Mouse (Mus musculus) liver, embryonic 16.5 days (tissue): ENCODE results near the gene Lpar5. TPM values are rescaled to one million over a fixed set of nuclear protein-coding genes. Genes with fewer than 3 reads are reported as not detected.

Source experiments
- ATAC-seq: fragments of 200-750 bp; cut with Nextera tagmentation; 2 replicates; pipeline ENCODE4 v1.8.0; 2017; ENCODE audit warnings: low read depth, mild to moderate bottlenecking, moderate number of reproducible peaks, moderate library complexity
- H3K27ac ChIP-seq: fragments of 300-500 bp; sonication (generic); 2 replicates; pipeline ENCODE4 v1.5.1; 2014; ENCODE audit warnings: mild to moderate bottlenecking, low read length
- H3K27me3 ChIP-seq: fragments of 300-500 bp; sonication (generic); 2 replicates; pipeline ENCODE4 v1.6.1; 2014; ENCODE audit warnings: low read depth, low read length, mixed read lengths; ENCODE audit not compliant: control insufficient read depth, insufficient read depth
- H3K36me3 ChIP-seq: fragments of 300-500 bp; sonication (generic); 2 replicates; pipeline ENCODE4 v1.6.1; 2014; ENCODE audit warnings: mild to moderate bottlenecking; ENCODE audit not compliant: control insufficient read depth, insufficient read depth
- H3K4me1 ChIP-seq: fragments of 300-500 bp; sonication (generic); 2 replicates; pipeline ENCODE4 v1.6.1; 2014; ENCODE audit warnings: low read depth, low read length, mixed read lengths; ENCODE audit not compliant: control insufficient read depth
- H3K4me2 ChIP-seq: fragments of 300-500 bp; sonication (generic); 2 replicates; pipeline ENCODE4 v1.6.1; 2014; ENCODE audit warnings: low read depth, low read length, mixed read lengths
- H3K4me3 ChIP-seq: fragments of 300-500 bp; sonication (generic); 2 replicates; pipeline ENCODE4 v1.5.1; 2014; ENCODE audit warnings: low read depth, mild to moderate bottlenecking, low read length
- H3K9ac ChIP-seq: fragments of 300-500 bp; sonication (generic); 2 replicates; pipeline ENCODE4 v1.6.1; 2014; ENCODE audit warnings: low read depth, low read length
- H3K9me3 ChIP-seq: fragments of 300-500 bp; sonication (generic); replicated peaks from 2 replicates; pipeline ENCODE4 v1.6.1; 2016; ENCODE audit warnings: low read length; ENCODE audit not compliant: control insufficient read depth
- WGBS: fragments of 180-500 bp; shearing (Covaris S2); extraction: QIAGEN DNeasy Blood & Tissue Kit; methylation state at CpG from one replicate; pipeline ENCODE4 v1.1.7; 2014; ENCODE audit not compliant: insufficient replicate concordance; 5-methylcytosine and 5-hydroxymethylcytosine counted together
- polyA plus RNA-seq: library from polyadenylated mRNA; unstranded; fragments of >200 nt; fragmentation: Nextera tagmentation; extraction: Ambion mirVana; gene quantifications from 2 replicates; pipeline ENCODE4 v1.2.1, GENCODE M21; 2015

Lpar5 gene
- polyA plus RNA-seq, 1 experiment from 2014 or later, result 1.4 TPM

DNA sequence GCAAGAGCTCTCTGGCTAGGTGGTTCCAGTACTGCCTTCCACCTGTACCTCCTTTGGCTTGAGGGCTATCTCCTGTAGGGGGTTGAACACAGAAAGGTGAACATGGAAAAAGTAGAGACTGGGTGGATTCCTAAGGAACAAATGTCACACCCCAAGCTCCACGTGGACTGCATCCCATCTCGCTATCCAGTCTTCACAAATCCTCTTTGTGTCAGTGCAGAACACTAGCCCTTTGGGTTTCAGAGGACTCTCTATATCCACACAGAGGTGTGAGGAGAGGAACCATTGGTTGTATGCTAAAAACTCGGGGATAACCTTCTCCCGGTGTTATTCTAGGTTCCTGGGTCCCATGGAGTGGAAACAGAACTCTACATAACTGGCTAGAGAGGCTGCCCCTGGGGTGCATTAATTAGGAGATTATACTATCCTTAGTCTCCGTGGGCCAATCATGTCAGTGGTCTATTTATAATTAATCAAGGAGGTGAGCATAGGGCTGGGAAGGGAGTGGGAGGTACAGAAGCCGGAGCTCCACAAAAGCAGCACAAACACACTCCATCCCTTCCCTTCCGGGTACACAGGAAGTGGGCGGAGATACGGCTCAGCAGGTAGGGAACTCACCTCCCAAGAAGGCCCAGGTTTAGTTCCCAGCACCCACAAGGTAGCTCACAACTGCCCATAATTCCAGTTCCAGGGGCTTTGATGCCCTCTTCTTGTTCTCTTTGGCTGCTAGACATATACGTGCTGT lies 22.8 kb downstream of the Lpar5 start:
- Histone ChIP-seq H3K9me3 (no peaks in the 10 kb centered on the region), H3K27ac (peak overlapping the region; percentile 80), H3K27me3 (no peaks in the 10 kb centered on the region), H3K4me3 (peak overlapping the region; percentile 22), H3K4me1 (peaks cover 33% of the 10 kb centered on the region), H3K4me2 (peak overlapping the region; percentile 71), H3K36me3 (no peaks in the 10 kb centered on the region), H3K9ac (peak overlapping the region; percentile 49; the same call in 1 of the 2 replicates)
- no peak for ATAC-seq
- 58% methylated on average over 10 of the region's 10 CpGs for WGBS

DNA sequence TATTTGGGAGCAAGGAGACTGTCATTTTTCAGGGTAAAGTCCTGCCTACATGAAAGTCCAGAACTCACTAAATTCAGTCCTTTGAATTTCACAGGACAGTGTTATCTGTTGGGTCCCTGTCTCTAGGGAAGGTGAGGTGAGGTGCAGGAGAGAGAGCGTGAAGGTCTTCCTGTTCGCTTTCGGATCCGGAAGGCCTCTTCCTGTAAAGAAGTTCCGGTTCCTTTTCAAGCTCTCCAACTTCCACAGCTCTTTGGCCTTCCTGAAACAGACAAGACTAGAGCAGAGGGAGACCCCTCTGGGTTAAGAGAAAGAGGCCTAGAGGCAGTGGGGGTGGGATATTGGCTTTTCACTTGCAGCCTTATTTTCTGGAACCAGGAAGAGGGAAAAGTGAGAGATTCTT lies 24.7 kb downstream of the Lpar5 start:
- Histone ChIP-seq H3K27ac (no peak overlapping the region), H3K4me3 (no peak overlapping the region), H3K36me3 (no peaks in the 10 kb centered on the region), H3K9me3 (no peaks in the 10 kb centered on the region), H3K9ac (no peak overlapping the region), H3K4me1 (peaks cover 43% of the 10 kb centered on the region), H3K27me3 (no peaks in the 10 kb centered on the region), H3K4me2 (no peak overlapping the region)
- no peak for ATAC-seq
- WGBS, result 48% methylated on average over 5 of the region's 5 CpGs

DNA sequence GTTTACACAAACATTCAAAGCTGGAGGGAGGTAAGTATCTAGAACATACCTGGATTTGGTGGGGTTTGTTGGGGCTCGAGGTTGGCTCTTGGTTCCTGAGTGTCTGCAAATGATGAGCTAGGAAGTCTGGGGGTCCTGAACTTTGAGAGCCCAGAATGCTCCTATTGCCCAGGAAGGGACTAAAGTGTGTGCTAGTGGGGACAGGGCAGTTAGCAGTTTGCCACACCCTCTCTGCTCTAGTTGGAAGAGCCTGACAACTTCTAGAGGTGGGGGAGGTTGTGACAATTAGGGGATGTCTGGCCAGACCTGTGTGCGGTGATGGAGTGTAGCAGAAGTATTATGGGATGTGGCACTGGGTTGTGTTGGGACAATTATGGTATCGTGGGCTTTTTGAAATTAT lies 27.1 kb downstream of the Lpar5 start:
- Histone ChIP-seq H3K27ac (peak overlapping the region; percentile 96), H3K4me3 (no peak overlapping the region), H3K9me3 (no peaks in the 10 kb centered on the region), H3K4me1 (peaks cover 49% of the 10 kb centered on the region), H3K4me2 (no peak overlapping the region), H3K27me3 (no peaks in the 10 kb centered on the region), H3K9ac (no peak overlapping the region), H3K36me3 (peaks cover 7% of the 10 kb centered on the region; the same call in 1 of the 2 replicates)
- ATAC-seq, result no peak
- WGBS, result 33% methylated on average over 3 of the region's 3 CpGs

- H3K4me1 ChIP-seq, result peaks cover 41% of the 10 kb centered on the region
- peak; percentile 76 for ATAC-seq
- WGBS, result 3% methylated on average over 42 of the region's 45 CpGs
Measured at GRCm38 (mm10) chr6:125095391-125096278, 27.9 kb downstream of the Lpar5 start, which contains the start of gene Chd4. Gene Chd4, plus strand, starts transcription at chr6:125095981.

DNA sequence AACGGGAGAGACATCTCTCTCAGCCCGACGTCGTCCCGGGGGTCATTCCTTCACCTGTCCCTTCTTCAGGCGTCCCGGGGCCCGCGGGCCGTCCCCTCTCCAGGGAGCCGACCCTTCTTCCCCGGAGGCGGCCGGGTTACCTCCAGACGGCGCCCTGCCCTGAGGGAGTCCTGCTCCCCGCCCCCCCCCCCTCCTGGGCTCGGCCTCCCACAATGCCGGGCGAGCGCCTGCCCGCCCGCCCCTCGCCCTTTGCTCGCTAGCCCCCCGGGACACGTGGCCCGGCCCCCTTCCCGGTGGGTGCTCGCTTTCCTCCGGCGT lies 28.5 kb downstream of the Lpar5 start:
- peaks cover 19% of the 10 kb centered on the region for H3K36me3 ChIP-seq
- peak overlapping the region; percentile 75 for H3K4me3 ChIP-seq
- H3K27me3 ChIP-seq, result no peaks in the 10 kb centered on the region
- peak overlapping the region; percentile 81 for H3K9ac ChIP-seq
- H3K4me1 ChIP-seq, result peaks cover 39% of the 10 kb centered on the region
- WGBS, result under 1% methylated on average over 30 of the region's 32 CpGs
- peak; percentile 33 for ATAC-seq
- H3K4me2 ChIP-seq, result peak overlapping the region; percentile 71
- no peaks in the 10 kb centered on the region for H3K9me3 ChIP-seq
- peak overlapping the region; percentile 96 for H3K27ac ChIP-seq

More at GRCm38 (mm10) chr6:125095391-125096278, 27.9 kb downstream of the Lpar5 start, which contains the start of gene Chd4:
- H3K36me3 ChIP-seq, result peaks cover 13% of the 10 kb centered on the region
- H3K27ac ChIP-seq, result peak within 1 kb of the TSS; percentile 96
- H3K4me2 ChIP-seq, result peak within 1 kb of the TSS; percentile 71
- peak within 1 kb of the TSS; percentile 81 for H3K9ac ChIP-seq
- H3K4me3 ChIP-seq, result peak within 1 kb of the TSS; percentile 75
- H3K27me3 ChIP-seq, result no peaks in the 10 kb centered on the region
- H3K9me3 ChIP-seq, result no peaks in the 10 kb centered on the region

DNA sequence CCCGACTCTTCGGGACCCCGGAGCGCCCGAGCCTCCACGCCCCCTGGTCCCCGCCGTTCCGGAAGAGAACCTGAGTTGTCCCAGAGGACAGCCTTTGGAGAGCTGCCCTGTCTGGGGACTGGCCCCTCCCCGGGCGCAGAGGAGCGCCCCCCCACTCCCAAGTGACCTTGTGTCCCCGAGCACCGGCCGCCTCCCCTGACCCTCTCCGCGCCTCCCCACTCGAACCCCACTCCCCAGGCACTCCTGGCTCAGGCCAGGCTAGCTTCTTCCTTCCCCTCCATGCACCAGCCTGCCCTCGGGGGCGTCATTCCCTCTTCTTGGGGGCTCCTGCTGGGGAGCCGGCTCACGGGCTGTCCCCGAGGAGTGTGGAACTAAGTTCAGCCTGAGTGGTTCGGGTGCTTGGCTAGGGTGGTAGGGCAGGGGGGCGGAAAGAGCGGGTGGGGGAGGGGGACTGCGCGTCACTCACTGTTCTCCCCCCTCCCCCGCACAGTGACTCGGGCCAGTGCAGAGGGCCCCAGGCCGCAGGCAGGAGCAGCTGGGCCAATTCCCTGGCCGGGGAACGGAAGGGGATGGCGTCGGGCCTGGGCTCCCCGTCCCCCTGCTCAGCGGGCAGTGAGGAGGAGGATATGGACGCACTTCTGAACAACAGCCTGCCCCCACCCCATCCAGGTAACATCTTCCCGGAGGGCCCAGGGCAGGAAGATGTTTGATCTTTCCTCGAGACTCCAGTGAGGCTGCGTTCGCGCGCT lies 29.1 kb downstream of the Lpar5 start:
- Histone ChIP-seq H3K9ac (peak overlapping the region; percentile 81), H3K4me3 (peak overlapping the region; percentile 75), H3K4me2 (peak overlapping the region; percentile 71), H3K4me1 (peaks cover 39% of the 10 kb centered on the region), H3K27ac (peak overlapping the region; percentile 96), H3K27me3 (no peaks in the 10 kb centered on the region), H3K9me3 (no peaks in the 10 kb centered on the region), H3K36me3 (peaks cover 24% of the 10 kb centered on the region)
- peak; percentile 39 for ATAC-seq
- WGBS, result under 1% methylated on average over 43 of the region's 44 CpGs

DNA sequence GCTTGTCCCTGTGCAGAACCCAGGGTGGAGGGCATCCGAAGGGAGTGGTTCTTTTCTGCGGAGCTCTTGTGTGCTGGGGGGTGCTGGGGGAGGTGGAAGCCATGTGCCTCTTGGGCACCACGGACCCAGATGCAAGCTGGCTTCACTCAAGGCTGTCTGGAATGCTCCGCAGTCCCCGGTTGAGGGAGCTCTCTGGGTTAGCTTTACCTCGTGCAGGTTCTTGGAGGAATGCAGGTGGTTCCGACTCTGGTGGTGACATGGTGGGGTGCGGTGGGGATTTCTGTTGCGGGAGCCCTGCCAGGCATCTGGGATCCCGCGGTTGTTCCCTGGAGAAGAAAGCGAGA lies 29.6 kb downstream of the Lpar5 start:
- peak overlapping the region; percentile 71 for H3K4me2 ChIP-seq
- no peaks in the 10 kb centered on the region for H3K27me3 ChIP-seq
- H3K27ac ChIP-seq, result peak overlapping the region; percentile 96
- peaks cover 30% of the 10 kb centered on the region for H3K36me3 ChIP-seq
- 3% methylated on average over 12 of the region's 12 CpGs for WGBS
- 0 out of 2 replicates have a peak, but pooled peaks have one; percentile 6 for ATAC-seq
- peak overlapping the region; percentile 81 for H3K9ac ChIP-seq
- H3K4me3 ChIP-seq, result peak overlapping the region; percentile 75
- no peaks in the 10 kb centered on the region for H3K9me3 ChIP-seq
- peaks cover 39% of the 10 kb centered on the region for H3K4me1 ChIP-seq

DNA sequence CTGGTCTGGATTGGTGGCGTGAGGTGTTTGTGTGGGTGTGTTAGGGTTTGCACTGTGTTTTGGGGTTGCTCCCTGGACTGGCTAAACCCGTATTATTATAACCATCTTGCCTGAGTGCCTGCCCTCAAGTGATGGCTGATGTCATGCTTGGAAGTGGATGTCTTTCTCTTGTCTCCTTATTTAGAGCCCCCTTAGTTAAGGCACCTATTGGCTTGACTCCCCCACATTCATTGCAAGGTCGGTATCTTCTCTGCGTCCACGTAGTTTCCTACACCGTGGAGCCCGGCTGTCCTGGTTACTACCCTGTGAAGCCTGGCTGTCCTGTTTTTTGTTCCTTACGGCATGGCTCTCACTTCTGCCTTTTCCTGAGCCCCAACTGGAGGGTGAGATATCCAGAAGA lies 30.2 kb downstream of the Lpar5 start:
- Histone ChIP-seq H3K27me3 (no peaks in the 10 kb centered on the region), H3K36me3 (peaks cover 36% of the 10 kb centered on the region), H3K27ac (peak overlapping the region; percentile 12; the same call in 1 of the 2 replicates), H3K4me2 (peak overlapping the region; percentile 71), H3K4me3 (peak overlapping the region; percentile 75), H3K4me1 (peaks cover 44% of the 10 kb centered on the region), H3K9me3 (no peaks in the 10 kb centered on the region), H3K9ac (peak overlapping the region; percentile 81)
- WGBS, result 51% methylated on average over 8 of the region's 8 CpGs
- no peak for ATAC-seq
